Mouse (Mus musculus): ENCODE data around the gene Pde10a. TPM values are rescaled to one million over a fixed set of nuclear protein-coding genes. Genes with fewer than 3 reads are reported as not detected.

Gene Pde10a
- polyA plus RNA-seq, 1 experiment from 2014 or later: 2.6 TPM

- H3K9me3 ChIP-seq (ENCODE audit: low read depth, low read length): no peaks in the 10 kb centered on the region; the same call in 1 of the 2 replicates
- no peak for TF ChIP-seq CTCF (IDR thresholded peaks at IDR 0.05; ENCODE audit: low read depth)
- no peak overlapping the region for H3K9ac ChIP-seq
- no peaks in the 10 kb centered on the region for H3K4me1 ChIP-seq (ENCODE audit: insufficient read depth)
- DNase-seq (no peak), ATAC-seq (ENCODE audit: insufficient read depth) (no peak)
- no peaks in the 10 kb centered on the region for H3K27me3 ChIP-seq (ENCODE audit: insufficient read depth, low read length)
- H3K27ac ChIP-seq (ENCODE audit: low read depth): no peak overlapping the region
- WGBS: 73% methylated on average over 5 of the region's 5 CpGs
- no peaks in the 10 kb centered on the region for H3K36me3 ChIP-seq (ENCODE audit: insufficient read depth)
- H3K4me2 ChIP-seq: no peak overlapping the region
- H3K4me3 ChIP-seq (ENCODE audit: low read depth, low read length): no peak overlapping the region
Measured at GRCm38 (mm10) chr17:8765987-8766576, 240.9 kb downstream of the Pde10a start.

GRCm38 (mm10) chr17:8769155-8769554 is 244.0 kb downstream of the Pde10a start:
- Histone ChIP-seq H3K27ac (ENCODE audit: low read depth) (no peak overlapping the region), H3K9me3 (ENCODE audit: low read depth, low read length) (no peaks in the 10 kb centered on the region; the same call in 1 of the 2 replicates), H3K4me2 (no peak overlapping the region), H3K4me3 (ENCODE audit: low read depth, low read length) (no peak overlapping the region), H3K4me1 (ENCODE audit: insufficient read depth) (no peaks in the 10 kb centered on the region), H3K36me3 (ENCODE audit: insufficient read depth) (no peaks in the 10 kb centered on the region), H3K27me3 (ENCODE audit: insufficient read depth, low read length) (no peaks in the 10 kb centered on the region), H3K9ac (no peak overlapping the region)
- TF ChIP-seq CTCF (IDR thresholded peaks at IDR 0.05; ENCODE audit: low read depth): no peak
- DNase-seq (no peak), ATAC-seq (ENCODE audit: insufficient read depth) (no peak)
- 76% methylated on average over 1 of the region's 1 CpGs for WGBS

GRCm38 (mm10) chr17:8773391-8773790 is 248.2 kb downstream of the Pde10a start:
- Histone ChIP-seq H3K4me2 (no peak overlapping the region), H3K36me3 (ENCODE audit: insufficient read depth) (no peaks in the 10 kb centered on the region), H3K4me3 (ENCODE audit: low read depth, low read length) (no peak overlapping the region), H3K9ac (no peak overlapping the region), H3K27me3 (ENCODE audit: insufficient read depth, low read length) (no peaks in the 10 kb centered on the region), H3K4me1 (ENCODE audit: insufficient read depth) (no peaks in the 10 kb centered on the region), H3K9me3 (ENCODE audit: low read depth, low read length) (no peaks in the 10 kb centered on the region; the same call in 1 of the 2 replicates), H3K27ac (ENCODE audit: low read depth) (no peak overlapping the region)
- TF ChIP-seq CTCF (IDR thresholded peaks at IDR 0.05; ENCODE audit: low read depth): no peak
- ATAC-seq (ENCODE audit: insufficient read depth): no peak
- 72% methylated on average over 6 of the region's 6 CpGs for WGBS
- no peak for DNase-seq

- no peaks in the 10 kb centered on the region for H3K27me3 ChIP-seq (ENCODE audit: insufficient read depth, low read length)
- TF ChIP-seq CTCF (IDR thresholded peaks at IDR 0.05; ENCODE audit: low read depth): no peak
- WGBS: 78% methylated on average over 3 of the region's 3 CpGs
Measured at GRCm38 (mm10) chr17:8774301-8774700, 249.1 kb downstream of the Pde10a start.

GRCm38 (mm10) chr17:8775571-8776161 is 250.5 kb downstream of the Pde10a start:
- Histone ChIP-seq H3K9me3 (ENCODE audit: low read depth, low read length) (no peaks in the 10 kb centered on the region), H3K27ac (ENCODE audit: low read depth) (no peak overlapping the region), H3K36me3 (ENCODE audit: insufficient read depth) (no peaks in the 10 kb centered on the region), H3K27me3 (ENCODE audit: insufficient read depth, low read length) (no peaks in the 10 kb centered on the region), H3K4me1 (ENCODE audit: insufficient read depth) (no peaks in the 10 kb centered on the region), H3K4me2 (no peak overlapping the region), H3K4me3 (ENCODE audit: low read depth, low read length) (no peak overlapping the region), H3K9ac (no peak overlapping the region)
- DNase-seq (no peak), ATAC-seq (ENCODE audit: insufficient read depth) (no peak)
- WGBS: 71% methylated on average over 11 of the region's 11 CpGs
- no peak for TF ChIP-seq CTCF (IDR thresholded peaks at IDR 0.05; ENCODE audit: low read depth)

More at GRCm38 (mm10) chr17:8774301-8774700, 249.1 kb downstream of the Pde10a start:
- no peaks in the 10 kb centered on the region for H3K4me1 ChIP-seq (ENCODE audit: insufficient read depth)
- no peak overlapping the region for H3K27ac ChIP-seq (ENCODE audit: low read depth)
- no peak overlapping the region for H3K4me2 ChIP-seq
- no peak overlapping the region for H3K9ac ChIP-seq
- ATAC-seq (ENCODE audit: insufficient read depth) (no peak), DNase-seq (no peak)
- no peak overlapping the region for H3K4me3 ChIP-seq (ENCODE audit: low read depth, low read length)
- H3K9me3 ChIP-seq (ENCODE audit: low read depth, low read length): no peaks in the 10 kb centered on the region; the same call in 1 of the 2 replicates
- no peaks in the 10 kb centered on the region for H3K36me3 ChIP-seq (ENCODE audit: insufficient read depth)

GRCm38 (mm10) chr17:8777710-8778109 is 252.5 kb downstream of the Pde10a start:
- H3K27ac ChIP-seq (ENCODE audit: low read depth): no peak overlapping the region
- no peak overlapping the region for H3K4me3 ChIP-seq (ENCODE audit: low read depth, low read length)
- H3K4me1 ChIP-seq (ENCODE audit: insufficient read depth): no peaks in the 10 kb centered on the region

GRCm38 (mm10) chr17:8778839-8779238 is 253.7 kb downstream of the Pde10a start:
- DNase-seq: no peak
- 55% methylated on average over 5 of the region's 5 CpGs for WGBS

More at GRCm38 (mm10) chr17:8777710-8778109, 252.5 kb downstream of the Pde10a start:
- Histone ChIP-seq H3K36me3 (ENCODE audit: insufficient read depth) (no peaks in the 10 kb centered on the region), H3K27me3 (ENCODE audit: insufficient read depth, low read length) (no peaks in the 10 kb centered on the region), H3K9ac (no peak overlapping the region), H3K4me2 (no peak overlapping the region), H3K9me3 (ENCODE audit: low read depth, low read length) (no peaks in the 10 kb centered on the region)
- DNase-seq (no peak), ATAC-seq (ENCODE audit: insufficient read depth) (no peak)
- WGBS: 84% methylated on average over 6 of the region's 6 CpGs
- TF ChIP-seq CTCF (IDR thresholded peaks at IDR 0.05; ENCODE audit: low read depth): no peak

More at GRCm38 (mm10) chr17:8778839-8779238, 253.7 kb downstream of the Pde10a start:
- no peak for TF ChIP-seq CTCF (IDR thresholded peaks at IDR 0.05; ENCODE audit: low read depth)
- H3K27me3 ChIP-seq (ENCODE audit: insufficient read depth, low read length): no peaks in the 10 kb centered on the region
- H3K36me3 ChIP-seq (ENCODE audit: insufficient read depth): no peaks in the 10 kb centered on the region
- no peak for ATAC-seq (ENCODE audit: insufficient read depth)
- no peaks in the 10 kb centered on the region for H3K9me3 ChIP-seq (ENCODE audit: low read depth, low read length)
- no peak overlapping the region for H3K27ac ChIP-seq (ENCODE audit: low read depth)
- no peak overlapping the region for H3K4me3 ChIP-seq (ENCODE audit: low read depth, low read length)
- no peak overlapping the region for H3K4me2 ChIP-seq
- no peak overlapping the region for H3K9ac ChIP-seq
- no peaks in the 10 kb centered on the region for H3K4me1 ChIP-seq (ENCODE audit: insufficient read depth)
